Mouse (Mus musculus): ENCODE data around the gene Zbtb11. TPM values are rescaled to one million over a fixed set of nuclear protein-coding genes. Genes with fewer than 3 reads are reported as not detected.
"Not testable (repeated sequence)": the region's sequence is repeated elsewhere in the genome, so short reads cannot be mapped to it uniquely, and the experiment has no call there.

The Zbtb11 gene
- polyA plus RNA-seq (2015; fragmentation: Nextera tagmentation; extraction: Ambion mirVana): 20.2 and 20.8 TPM in 2 replicates

- WGBS: under 1% methylated on average over 73 of the region's 86 CpGs
- peak; percentile 99 for ATAC-seq (replicated peaks)
- no peaks in the 10 kb centered on the region for H3K27me3 ChIP-seq
Observed at GRCm38 (mm10) chr16:55973431-55974255, at the start of gene Zbtb11. TSS of gene Zbtb11 (plus strand) at chr16:55973883.

GRCm38 (mm10) chr16:55924010-55924409 is 49.7 kb upstream of the Zbtb11 start:
- 100% methylated on average over 4 of the region's 4 CpGs for WGBS
- Histone ChIP-seq H3K36me3 (peaks cover 46% of the 10 kb centered on the region), H3K27ac (replicated peaks) (no peak overlapping the region), H3K27me3 (no peaks in the 10 kb centered on the region), H3K4me1 (no peaks in the 10 kb centered on the region), H3K9me3 (no peaks in the 10 kb centered on the region), H3K9ac (replicated peaks) (no peak overlapping the region), H3K4me2 (replicated peaks) (no peak overlapping the region), H3K4me3 (no peak overlapping the region)
- no peak for ATAC-seq (replicated peaks)

More at GRCm38 (mm10) chr16:55973431-55974255, at the start of gene Zbtb11:
- peaks cover 41% of the 10 kb centered on the region for H3K4me1 ChIP-seq
- H3K9me3 ChIP-seq: no peaks in the 10 kb centered on the region
- peak within 1 kb of the TSS; percentile 63 for H3K4me2 ChIP-seq (replicated peaks)
- H3K4me3 ChIP-seq: peak within 1 kb of the TSS; percentile 97
- H3K9ac ChIP-seq (replicated peaks): peak within 1 kb of the TSS; percentile 86
- H3K36me3 ChIP-seq: peaks cover 42% of the 10 kb centered on the region
- H3K27ac ChIP-seq (replicated peaks): peak within 1 kb of the TSS; percentile 92

- no peaks in the 10 kb centered on the region for H3K27me3 ChIP-seq
- WGBS: under 1% methylated on average over 32 of the region's 32 CpGs
- peak overlapping the region; percentile 65 for H3K9ac ChIP-seq (replicated peaks)
- H3K36me3 ChIP-seq: peaks cover 4% of the 10 kb centered on the region; the same call in 1 of the 2 replicates
- peak; percentile 46 for ATAC-seq (replicated peaks)
- peak overlapping the region; percentile 69 for H3K27ac ChIP-seq (replicated peaks)
- H3K4me1 ChIP-seq: peaks cover 11% of the 10 kb centered on the region; the same call in 1 of the 2 replicates
- peak overlapping the region; percentile 62 for H3K4me3 ChIP-seq
- peak overlapping the region; percentile 55 for H3K4me2 ChIP-seq (replicated peaks)
- H3K9me3 ChIP-seq: no peaks in the 10 kb centered on the region
Observed at GRCm38 (mm10) chr16:55933681-55934343, 39.9 kb upstream of the Zbtb11 start.

- Histone ChIP-seq H3K4me1 (peaks cover 11% of the 10 kb centered on the region; the same call in 1 of the 2 replicates), H3K36me3 (peaks cover under 1% of the 10 kb centered on the region; the same call in 1 of the 2 replicates), H3K4me3 (peak within 1 kb of the TSS; percentile 62), H3K27me3 (no peaks in the 10 kb centered on the region), H3K27ac (replicated peaks) (peak within 1 kb of the TSS; percentile 69), H3K4me2 (replicated peaks) (peak within 1 kb of the TSS; percentile 55), H3K9ac (replicated peaks) (peak within 1 kb of the TSS; percentile 65), H3K9me3 (no peaks in the 10 kb centered on the region)
- under 1% methylated on average over 24 of the region's 24 CpGs for WGBS
- ATAC-seq (replicated peaks): peak; percentile 100
Observed at GRCm38 (mm10) chr16:55934453-55935037, 39.1 kb upstream of the Zbtb11 start, which contains the start of gene Cep97. TSS of gene Cep97 (minus strand) at chr16:55934855.

GRCm38 (mm10) chr16:55938761-55939160 is 34.9 kb upstream of the Zbtb11 start:
- WGBS: 81% methylated on average over 4 of the region's 4 CpGs
- no peaks in the 10 kb centered on the region for H3K9me3 ChIP-seq
- no peaks in the 10 kb centered on the region for H3K36me3 ChIP-seq
- no peaks in the 10 kb centered on the region for H3K4me1 ChIP-seq
- H3K4me3 ChIP-seq: no peak overlapping the region
- no peaks in the 10 kb centered on the region for H3K27me3 ChIP-seq
- H3K4me2 ChIP-seq (replicated peaks): no peak overlapping the region
- ATAC-seq (replicated peaks): no peak
- H3K27ac ChIP-seq (replicated peaks): no peak overlapping the region
- no peak overlapping the region for H3K9ac ChIP-seq (replicated peaks)

- WGBS: 90% methylated on average over 6 of the region's 6 CpGs
- ATAC-seq (replicated peaks): no peak
Observed at GRCm38 (mm10) chr16:55939703-55940102, 34.0 kb upstream of the Zbtb11 start.

GRCm38 (mm10) chr16:55940781-55941180 is 32.9 kb upstream of the Zbtb11 start:
- Histone ChIP-seq H3K27me3 (no peaks in the 10 kb centered on the region), H3K9me3 (no peaks in the 10 kb centered on the region), H3K27ac (replicated peaks) (no peak overlapping the region), H3K4me2 (replicated peaks) (no peak overlapping the region), H3K36me3 (no peaks in the 10 kb centered on the region), H3K9ac (replicated peaks) (no peak overlapping the region), H3K4me1 (no peaks in the 10 kb centered on the region), H3K4me3 (no peak overlapping the region)
- WGBS: 92% methylated on average over 4 of the region's 4 CpGs
- no peak for ATAC-seq (replicated peaks)

More at GRCm38 (mm10) chr16:55939703-55940102, 34.0 kb upstream of the Zbtb11 start:
- H3K9me3 ChIP-seq: no peaks in the 10 kb centered on the region
- no peaks in the 10 kb centered on the region for H3K4me1 ChIP-seq
- no peaks in the 10 kb centered on the region for H3K27me3 ChIP-seq
- H3K9ac ChIP-seq (replicated peaks): no peak overlapping the region
- no peak overlapping the region for H3K4me3 ChIP-seq
- H3K27ac ChIP-seq (replicated peaks): no peak overlapping the region
- H3K4me2 ChIP-seq (replicated peaks): no peak overlapping the region
- H3K36me3 ChIP-seq: no peaks in the 10 kb centered on the region

- no peak for ATAC-seq (replicated peaks)
Observed at GRCm38 (mm10) chr16:55947266-55947665, 26.4 kb upstream of the Zbtb11 start.

GRCm38 (mm10) chr16:55947876-55948410 is 25.7 kb upstream of the Zbtb11 start:
- 85% methylated on average over 2 of the region's 2 CpGs for WGBS
- not testable (repeated sequence) for ATAC-seq (replicated peaks); H3K4me2 ChIP-seq (replicated peaks); H3K9me3 ChIP-seq; H3K36me3 ChIP-seq; H3K4me3 ChIP-seq; H3K27ac ChIP-seq (replicated peaks); H3K4me1 ChIP-seq; H3K9ac ChIP-seq (replicated peaks); H3K27me3 ChIP-seq

More at GRCm38 (mm10) chr16:55947266-55947665, 26.4 kb upstream of the Zbtb11 start:
- Histone ChIP-seq H3K27ac (replicated peaks) (no peak overlapping the region), H3K4me3 (no peak overlapping the region), H3K36me3 (no peaks in the 10 kb centered on the region), H3K27me3 (no peaks in the 10 kb centered on the region), H3K4me2 (replicated peaks) (no peak overlapping the region), H3K9me3 (no peaks in the 10 kb centered on the region), H3K4me1 (no peaks in the 10 kb centered on the region; the same call in 1 of the 2 replicates), H3K9ac (replicated peaks) (no peak overlapping the region)
- WGBS: 80% methylated on average over 3 of the region's 3 CpGs

- no peaks in the 10 kb centered on the region; the same call in 1 of the 2 replicates for H3K4me1 ChIP-seq
- H3K4me2 ChIP-seq (replicated peaks): no peak overlapping the region
- no peaks in the 10 kb centered on the region for H3K36me3 ChIP-seq
- no peak for ATAC-seq (replicated peaks)
- no peaks in the 10 kb centered on the region for H3K27me3 ChIP-seq
- no peak overlapping the region for H3K4me3 ChIP-seq
- no peak overlapping the region for H3K27ac ChIP-seq (replicated peaks)
- H3K9ac ChIP-seq (replicated peaks): no peak overlapping the region
- 70% methylated on average over 7 of the region's 7 CpGs for WGBS
- H3K9me3 ChIP-seq: no peaks in the 10 kb centered on the region
Observed at GRCm38 (mm10) chr16:55948963-55949362, 24.7 kb upstream of the Zbtb11 start.

- Histone ChIP-seq H3K9ac (replicated peaks) (no peak overlapping the region), H3K4me1 (no peaks in the 10 kb centered on the region; the same call in 1 of the 2 replicates), H3K4me2 (replicated peaks) (no peak overlapping the region), H3K27me3 (no peaks in the 10 kb centered on the region), H3K9me3 (no peaks in the 10 kb centered on the region), H3K36me3 (no peaks in the 10 kb centered on the region), H3K27ac (replicated peaks) (0 out of 2 replicates have a peak overlapping the region, but pooled peaks have one; percentile 17), H3K4me3 (no peak overlapping the region)
- ATAC-seq (replicated peaks): no peak
- 69% methylated on average over 3 of the region's 3 CpGs for WGBS
Observed at GRCm38 (mm10) chr16:55950462-55950861, 23.2 kb upstream of the Zbtb11 start.
